Mouse (Mus musculus) forebrain, embryonic 11.5 days (tissue): ENCODE measurements at regions not wholly inside any gene's neighbourhood (a gene's known extent, or its start where the extent isn't known, plus 50 kb on each side); places are given as distances from the start of the nearest gene placed in this dataset.

Experiments
- ATAC-seq: fragments of 200-750 bp; cut with Nextera tagmentation; replicated peaks from 2 replicates; pipeline ENCODE4 v1.8.0; 2017; ENCODE audit warnings: moderate TSS enrichment; ENCODE audit not compliant: low FRiP score
- DNase-seq: peaks from one replicate; pipeline ENCODE4 v3.0.0-alpha.2; 2017; ENCODE audit warnings: low spot score
- H3K27ac ChIP-seq: fragments of 300-500 bp; sonication (generic); 2 replicates; pipeline ENCODE4 v1.5.1; 2014; ENCODE audit warnings: low read depth, low read length
- H3K27me3 ChIP-seq: fragments of 300-500 bp; sonication (generic); 2 replicates; pipeline ENCODE4 v1.6.1; 2014; ENCODE audit warnings: mild to moderate bottlenecking, low read length, mixed read lengths; ENCODE audit not compliant: control insufficient read depth, insufficient read depth
- H3K36me3 ChIP-seq: fragments of 300-500 bp; sonication (generic); 2 replicates; pipeline ENCODE4 v1.6.1; 2014; ENCODE audit warnings: mild to moderate bottlenecking, low read length, moderate library complexity, mixed read lengths; ENCODE audit not compliant: control insufficient read depth, insufficient read depth
- H3K4me1 ChIP-seq: fragments of 300-500 bp; sonication (generic); replicated peaks from 2 replicates; pipeline ENCODE4 v1.6.1; 2014; ENCODE audit warnings: low read length, mixed read lengths; ENCODE audit not compliant: control insufficient read depth, insufficient read depth
- H3K4me2 ChIP-seq: fragments of 300-500 bp; sonication (generic); 2 replicates; pipeline ENCODE4 v1.6.1; 2014; ENCODE audit warnings: low read depth, mild to moderate bottlenecking, low read length, moderate library complexity, mixed read lengths; ENCODE audit not compliant: severe bottlenecking
- H3K4me3 ChIP-seq: fragments of 300-500 bp; sonication (generic); 2 replicates; pipeline ENCODE4 v1.5.1; 2014; ENCODE audit warnings: low read depth, low read length
- H3K9ac ChIP-seq: fragments of 300-500 bp; sonication (generic); 2 replicates; pipeline ENCODE4 v1.6.1; 2014; ENCODE audit warnings: low read length
- H3K9me3 ChIP-seq: fragments of 300-500 bp; sonication (generic); 2 replicates; pipeline ENCODE4 v1.6.1; 2016; ENCODE audit warnings: low read length, mixed read lengths; ENCODE audit not compliant: control insufficient read depth
- WGBS: fragments of 180-500 bp; shearing (Covaris S2); extraction: QIAGEN DNeasy Blood & Tissue Kit; methylation state at CpG from one replicate; pipeline ENCODE4 v1.1.7; 2014; 5-methylcytosine and 5-hydroxymethylcytosine counted together

GRCm38 (mm10) chr13:31408439-31409122, 147.4 kb upstream of the Foxq1 start:
- WGBS = 66% methylated on average over 10 of the region's 10 CpGs
- peak; percentile 39 for ATAC-seq
- Histone ChIP-seq H3K4me2 (no peak overlapping the region), H3K4me1 (no peaks in the 10 kb centered on the region), H3K36me3 (no peaks in the 10 kb centered on the region), H3K9me3 (no peaks in the 10 kb centered on the region), H3K4me3 (no peak overlapping the region), H3K27ac (no peak overlapping the region), H3K9ac (no peak overlapping the region), H3K27me3 (no peaks in the 10 kb centered on the region)
- DNase-seq = no peak

- no peak for ATAC-seq
- H3K9ac ChIP-seq = no peak overlapping the region
- no peak overlapping the region for H3K27ac ChIP-seq
- H3K4me2 ChIP-seq = no peak overlapping the region
- no peaks in the 10 kb centered on the region for H3K4me1 ChIP-seq
- no peak for DNase-seq
- no peak overlapping the region for H3K4me3 ChIP-seq
- WGBS = 88% methylated on average over 2 of the region's 2 CpGs
- no peaks in the 10 kb centered on the region for H3K9me3 ChIP-seq
- no peaks in the 10 kb centered on the region for H3K36me3 ChIP-seq
- H3K27me3 ChIP-seq = no peaks in the 10 kb centered on the region
These were observed 146.8 kb upstream of the Foxq1 start for GRCm38 (mm10) chr13:31409123-31409513.

- ATAC-seq (no peak), DNase-seq (no peak)
- Histone ChIP-seq H3K27me3 (no peaks in the 10 kb centered on the region), H3K9ac (no peak overlapping the region), H3K27ac (no peak overlapping the region), H3K4me3 (no peak overlapping the region), H3K4me2 (no peak overlapping the region), H3K36me3 (no peaks in the 10 kb centered on the region), H3K9me3 (no peaks in the 10 kb centered on the region), H3K4me1 (no peaks in the 10 kb centered on the region)
- 96% methylated on average over 5 of the region's 5 CpGs for WGBS
These were observed 134.4 kb upstream of the Foxq1 start for GRCm38 (mm10) chr13:31421556-31421955.

GRCm38 (mm10) chr13:31423599-31423998, 132.3 kb upstream of the Foxq1 start:
- DNase-seq = no peak
- H3K4me2 ChIP-seq = no peak overlapping the region
- H3K4me1 ChIP-seq = no peaks in the 10 kb centered on the region
- H3K9me3 ChIP-seq = no peaks in the 10 kb centered on the region
- no peak overlapping the region for H3K9ac ChIP-seq
- H3K4me3 ChIP-seq = no peak overlapping the region
- H3K27ac ChIP-seq = no peak overlapping the region
- no peak for ATAC-seq
- WGBS = 85% methylated on average over 3 of the region's 3 CpGs
- no peaks in the 10 kb centered on the region for H3K36me3 ChIP-seq
- no peaks in the 10 kb centered on the region for H3K27me3 ChIP-seq

- no peak overlapping the region for H3K9ac ChIP-seq
- H3K27ac ChIP-seq = no peak overlapping the region
- no peaks in the 10 kb centered on the region for H3K27me3 ChIP-seq
- no peaks in the 10 kb centered on the region for H3K36me3 ChIP-seq
- H3K4me2 ChIP-seq = no peak overlapping the region
- ATAC-seq (no peak), DNase-seq (no peak)
- no peaks in the 10 kb centered on the region for H3K4me1 ChIP-seq
- no peaks in the 10 kb centered on the region for H3K9me3 ChIP-seq
- 72% methylated on average over 7 of the region's 7 CpGs for WGBS
- no peak overlapping the region for H3K4me3 ChIP-seq
These were observed 130.0 kb upstream of the Foxq1 start for GRCm38 (mm10) chr13:31425825-31426500.

GRCm38 (mm10) chr13:31436434-31436833, 119.5 kb upstream of the Foxq1 start:
- Histone ChIP-seq H3K27ac (no peak overlapping the region), H3K27me3 (no peaks in the 10 kb centered on the region), H3K4me1 (no peaks in the 10 kb centered on the region), H3K4me3 (no peak overlapping the region), H3K36me3 (no peaks in the 10 kb centered on the region), H3K9ac (no peak overlapping the region), H3K4me2 (no peak overlapping the region), H3K9me3 (no peaks in the 10 kb centered on the region)
- ATAC-seq (no peak), DNase-seq (no peak)
- 93% methylated on average over 7 of the region's 7 CpGs for WGBS

GRCm38 (mm10) chr13:31439761-31440627, 115.9 kb upstream of the Foxq1 start:
- no peak for DNase-seq

GRCm38 (mm10) chr13:31458883-31459282, 97.1 kb upstream of the Foxq1 start:
- Histone ChIP-seq H3K9ac (no peak overlapping the region), H3K4me3 (no peak overlapping the region), H3K4me2 (no peak overlapping the region), H3K9me3 (no peaks in the 10 kb centered on the region), H3K27me3 (no peaks in the 10 kb centered on the region), H3K4me1 (no peaks in the 10 kb centered on the region), H3K27ac (no peak overlapping the region), H3K36me3 (no peaks in the 10 kb centered on the region)
- DNase-seq = no peak
- 85% methylated on average over 2 of the region's 2 CpGs for WGBS
- no peak for ATAC-seq

More at GRCm38 (mm10) chr13:31439761-31440627, 115.9 kb upstream of the Foxq1 start:
- WGBS = 77% methylated on average over 9 of the region's 9 CpGs
- H3K27me3 ChIP-seq = no peaks in the 10 kb centered on the region
- no peaks in the 10 kb centered on the region for H3K4me1 ChIP-seq
- H3K9me3 ChIP-seq = no peaks in the 10 kb centered on the region
- H3K9ac ChIP-seq = no peak overlapping the region
- no peak overlapping the region for H3K4me3 ChIP-seq
- H3K4me2 ChIP-seq = no peak overlapping the region
- H3K27ac ChIP-seq = no peak overlapping the region
- H3K36me3 ChIP-seq = no peaks in the 10 kb centered on the region
- ATAC-seq = no peak
